Mouse (Mus musculus) CH12.LX (cell line): ENCODE measurements around the gene AW549877. TPM values are rescaled to one million over a fixed set of nuclear protein-coding genes. Genes with fewer than 3 reads are reported as not detected.
A peak's percentile ranks its signal among the peaks of the same experiment; 100 is the strongest.

Source experiments
- DNase-seq: peaks from one replicate; pipeline ENCODE4 v3.0.0-alpha.2; 2013; ENCODE audit errors: extremely low read depth
- H3K27ac ChIP-seq: 2 replicates; pipeline ENCODE4 v1.5.1; 2012; ENCODE audit warnings: low read depth, mild to moderate bottlenecking, control low read depth, moderate library complexity; ENCODE audit not compliant: insufficient read depth
- H3K27me3 ChIP-seq: replicated peaks from 2 replicates; pipeline ENCODE3; 2012; ENCODE audit warnings: inconsistent platforms
- H3K36me3 ChIP-seq, 2 experiments: replicated peaks in 1 of 2; 2 replicates each; pipeline versions ENCODE3 to v1.6.1; 2012; ENCODE audit warnings: inconsistent platforms in 1 of 2, low read length in 1 of 2, mild to moderate bottlenecking in 1 of 2, mixed read lengths in 1 of 2, moderate library complexity in 1 of 2; ENCODE audit not compliant: control insufficient read depth in 1 of 2, insufficient read depth in 1 of 2
- H3K4me1 ChIP-seq, 2 experiments: 2 replicates each; pipeline ENCODE4 v1.6.1; 2012; ENCODE audit warnings: inconsistent platforms in 1 of 2, moderate library complexity in 1 of 2; ENCODE audit not compliant: insufficient read depth in 2 of 2, control insufficient read depth in 1 of 2
- H3K4me2 ChIP-seq: 2 replicates; pipeline ENCODE4 v1.6.1; 2012; ENCODE audit warnings: low read depth, mild to moderate bottlenecking, control low read depth; ENCODE audit not compliant: poor library complexity, insufficient read depth, severe bottlenecking
- H3K4me3 ChIP-seq, 3 experiments: fragments of 150-350 bp in 1 of 3; sonication (generic) in 1 of 3; replicated peaks in 1 of 3; 2 replicates each; pipeline versions ENCODE3 to v1.5.1; 2011 to 2012; ENCODE audit warnings: low read depth in 2 of 3, low read length in 2 of 3, mild to moderate bottlenecking in 2 of 3, moderate library complexity in 2 of 3, control low read depth in 1 of 3, improper control_type of control experiment in 1 of 3, inconsistent platforms in 1 of 3, mixed read lengths in 1 of 3; ENCODE audit not compliant: poor library complexity in 1 of 3
- H3K79me2 ChIP-seq: replicated peaks from 2 replicates; pipeline ENCODE4 v1.6.1; 2012; ENCODE audit warnings: mild to moderate bottlenecking, moderate library complexity; ENCODE audit not compliant: control insufficient read depth, poor library complexity, insufficient read depth, severe bottlenecking; ENCODE audit errors: extremely low read depth
- H3K9ac ChIP-seq: 2 replicates; pipeline ENCODE4 v1.6.1; 2012; ENCODE audit warnings: low read depth, mild to moderate bottlenecking, control low read depth, moderate library complexity; ENCODE audit not compliant: insufficient read depth
- H3K9me3 ChIP-seq: replicated peaks from 2 replicates; pipeline ENCODE3; 2012; ENCODE audit warnings: low read length, inconsistent platforms, mixed read lengths
- BHLHE40 ChIP-seq: IDR thresholded peaks from 2 replicates; pipeline ENCODE4 v1.6.1; 2011; ENCODE audit warnings: mild to moderate bottlenecking, low read depth, low read length, improper control_type of control experiment
- CHD1 ChIP-seq: IDR thresholded peaks from 2 replicates; pipeline ENCODE4 v1.6.1; 2012; ENCODE audit warnings: low read depth, low read length, improper control_type of control experiment, inconsistent platforms
- CHD2 ChIP-seq: IDR thresholded peaks from 2 replicates; pipeline ENCODE4 v1.6.1; 2011; ENCODE audit warnings: low read length, improper control_type of control experiment
- CTCF ChIP-seq, 2 experiments: IDR thresholded peaks in 1 of 2; conservative IDR thresholded peaks in 1 of 2; 2 replicates each; pipeline ENCODE4 v1.5.1; 2011 to 2012; ENCODE audit warnings: low read depth in 2 of 2, low read length in 2 of 2, improper control_type of control experiment in 1 of 2, inconsistent platforms in 1 of 2, mild to moderate bottlenecking in 1 of 2, moderate library complexity in 1 of 2
- E2F4 ChIP-seq: IDR thresholded peaks from 2 replicates; pipeline ENCODE4 v1.6.1; 2011; ENCODE audit warnings: low read depth, low read length, improper control_type of control experiment; ENCODE audit not compliant: insufficient replicate concordance
- ELF1 ChIP-seq: IDR thresholded peaks from 2 replicates; pipeline ENCODE4 v1.6.1; 2014; ENCODE audit warnings: low read depth, mild to moderate bottlenecking, inconsistent platforms, low read length, improper control_type of control experiment
- EP300 ChIP-seq: IDR thresholded peaks from 2 replicates; pipeline ENCODE4 v1.6.1; 2011; ENCODE audit warnings: low read length, improper control_type of control experiment
- ETS1 ChIP-seq: conservative IDR thresholded peaks from 2 replicates; pipeline ENCODE4 v1.6.1; 2012; ENCODE audit warnings: low read depth, mild to moderate bottlenecking, inconsistent platforms, low read length, improper control_type of control experiment, moderate library complexity
- GABPA ChIP-seq: IDR thresholded peaks from 2 replicates; pipeline ENCODE4 v1.6.1; 2012; ENCODE audit warnings: low read depth, low read length, improper control_type of control experiment, inconsistent platforms; ENCODE audit not compliant: insufficient replicate concordance
- HCFC1 ChIP-seq: IDR thresholded peaks from 2 replicates; pipeline ENCODE4 v1.6.1; 2012; ENCODE audit warnings: low read depth, mild to moderate bottlenecking, inconsistent platforms, low read length, improper control_type of control experiment
- IRF4 ChIP-seq: IDR thresholded peaks from 2 replicates; pipeline ENCODE4 v1.6.1; 2014; ENCODE audit warnings: low read depth, mild to moderate bottlenecking, inconsistent platforms, low read length, improper control_type of control experiment
- JUN ChIP-seq: IDR thresholded peaks from 2 replicates; pipeline ENCODE4 v1.6.1; 2011; ENCODE audit warnings: low read depth, mild to moderate bottlenecking, low read length, improper control_type of control experiment, moderate library complexity; ENCODE audit not compliant: insufficient read depth
- JUND ChIP-seq: conservative IDR thresholded peaks from 2 replicates; pipeline ENCODE4 v1.6.1; 2011; ENCODE audit warnings: low read depth, low read length, improper control_type of control experiment
- KAT2A ChIP-seq: IDR thresholded peaks from 2 replicates; pipeline ENCODE4 v1.6.1; 2012; ENCODE audit warnings: low read length, improper control_type of control experiment, inconsistent platforms; ENCODE audit not compliant: insufficient replicate concordance
- MAFK ChIP-seq: IDR thresholded peaks from 2 replicates; pipeline ENCODE4 v1.6.1; 2011; ENCODE audit warnings: low read length, improper control_type of control experiment; ENCODE audit not compliant: insufficient replicate concordance
- MAX ChIP-seq: IDR thresholded peaks from 2 replicates; pipeline ENCODE4 v1.6.1; 2011; ENCODE audit warnings: low read length, improper control_type of control experiment
- MAZ ChIP-seq: IDR thresholded peaks from 2 replicates; pipeline ENCODE4 v1.6.1; 2012; ENCODE audit warnings: low read depth, mild to moderate bottlenecking, inconsistent platforms, low read length, improper control_type of control experiment, moderate library complexity
- MEF2A ChIP-seq: IDR thresholded peaks from 2 replicates; pipeline ENCODE4 v1.6.1; 2014; ENCODE audit warnings: low read depth, mild to moderate bottlenecking, inconsistent platforms, low read length, improper control_type of control experiment, borderline replicate concordance
- MXI1 ChIP-seq: IDR thresholded peaks from 2 replicates; pipeline ENCODE4 v1.6.1; 2011; ENCODE audit warnings: mild to moderate bottlenecking, low read depth, low read length, improper control_type of control experiment
- MYC ChIP-seq: IDR thresholded peaks from 2 replicates; pipeline ENCODE4 v1.6.1; 2011; ENCODE audit warnings: low read depth, mild to moderate bottlenecking, improper control_type of control experiment, low read length
- NELFE ChIP-seq: IDR thresholded peaks from 2 replicates; pipeline ENCODE4 v1.6.1; 2011; ENCODE audit warnings: low read depth, low read length, improper control_type of control experiment
- NRF1 ChIP-seq: IDR thresholded peaks from 2 replicates; pipeline ENCODE4 v1.6.1; 2014; ENCODE audit warnings: low read depth, mild to moderate bottlenecking, inconsistent platforms, low read length, improper control_type of control experiment, moderate library complexity
- PAX5 ChIP-seq: IDR thresholded peaks from 2 replicates; pipeline ENCODE4 v1.6.1; 2012; ENCODE audit warnings: low read length, inconsistent platforms, mixed read lengths
- POLR2A ChIP-seq: IDR thresholded peaks from 2 replicates; pipeline ENCODE4 v1.6.1; 2011; ENCODE audit warnings: low read depth, mild to moderate bottlenecking, improper control_type of control experiment, low read length
- POLR2AphosphoS2 ChIP-seq: IDR thresholded peaks from 2 replicates; pipeline ENCODE4 v1.6.1; 2011; ENCODE audit warnings: low read depth, low read length, improper control_type of control experiment
- RAD21 ChIP-seq: IDR thresholded peaks from 2 replicates; pipeline ENCODE4 v1.6.1; 2011; ENCODE audit warnings: low read depth, mild to moderate bottlenecking, low read length, improper control_type of control experiment, moderate library complexity
- RCOR1 ChIP-seq: conservative IDR thresholded peaks from 2 replicates; pipeline ENCODE4 v1.6.1; 2012; ENCODE audit warnings: low read depth, mild to moderate bottlenecking, inconsistent platforms, low read length, improper control_type of control experiment
- SIN3A ChIP-seq: IDR thresholded peaks from 2 replicates; pipeline ENCODE4 v1.6.1; 2012; ENCODE audit warnings: low read length, improper control_type of control experiment, inconsistent platforms
- SMC3 ChIP-seq: IDR thresholded peaks from 2 replicates; pipeline ENCODE4 v1.6.1; 2011; ENCODE audit warnings: low read depth, low read length, improper control_type of control experiment
- TBP ChIP-seq: conservative IDR thresholded peaks from 2 replicates; pipeline ENCODE4 v1.6.1; 2011; ENCODE audit warnings: low read depth, low read length, improper control_type of control experiment
- TCF12 ChIP-seq: IDR thresholded peaks from 2 replicates; pipeline ENCODE4 v1.6.1; 2014; ENCODE audit warnings: low read depth, mild to moderate bottlenecking, inconsistent platforms, low read length, improper control_type of control experiment
- UBTF ChIP-seq: IDR thresholded peaks from 2 replicates; pipeline ENCODE4 v1.6.1; 2012; ENCODE audit warnings: low read depth, mild to moderate bottlenecking, inconsistent platforms, low read length, improper control_type of control experiment, moderate library complexity
- USF1 ChIP-seq: IDR thresholded peaks from 2 replicates; pipeline ENCODE4 v1.6.1; 2014; ENCODE audit warnings: low read depth, mild to moderate bottlenecking, inconsistent platforms, low read length, improper control_type of control experiment
- USF2 ChIP-seq: conservative IDR thresholded peaks from 2 replicates; pipeline ENCODE4 v1.6.1; 2011; ENCODE audit warnings: low read depth, low read length, improper control_type of control experiment
- ZC3H11A ChIP-seq: IDR thresholded peaks from 2 replicates; pipeline ENCODE4 v1.6.1; 2012; ENCODE audit warnings: low read depth, mild to moderate bottlenecking, inconsistent platforms, low read length, improper control_type of control experiment
- ZKSCAN1 ChIP-seq: IDR thresholded peaks from 2 replicates; pipeline ENCODE4 v1.6.1; 2012; ENCODE audit warnings: low read depth, inconsistent platforms, low read length, improper control_type of control experiment, borderline replicate concordance
- ZMIZ1 ChIP-seq: IDR thresholded peaks from 2 replicates; pipeline ENCODE4 v1.6.1; 2012; ENCODE audit warnings: low read depth, mild to moderate bottlenecking, inconsistent platforms, low read length, improper control_type of control experiment
- dilution Hi-C: fragments of 300-500 bp; cut with MboI; formaldehyde crosslinking; loops from 2 replicates; pipeline ENCODE4 v1.14.3; 2020; ENCODE audit warnings: low sequenced_read_pairs; ENCODE audit not compliant: extremely low pct_unique_long_range_greater_than_20kb, extremely low pct_ligation_motif_present
- in situ Hi-C: fragments of 300-500 bp; cut with MboI; formaldehyde crosslinking; loops from 3 replicates; pipeline ENCODE4 v1.14.3; 2019; ENCODE audit warnings: low sequenced_read_pairs, low pct_ligation_motif_present, low pct_unique_long_range_greater_than_20kb, mixed read lengths
- polyA plus RNA-seq: library from polyadenylated mRNA; unstranded; fragments of >175 nt; gene quantifications from 2 replicates; pipeline ENCODE4 v1.2.1, GENCODE M21; 2012; ENCODE audit warnings: low read depth; ENCODE audit not compliant: insufficient read length
- total RNA-seq, 2 experiments: library from RNA; depleted of rRNA; stranded (reverse); fragments of 300-350 nt in 1 of 2; fragments of >200 nt in 1 of 2; gene quantifications; 2 replicates each; pipeline ENCODE4 v1.2.3; 2012 to 2014

Gene AW549877
- total and polyA plus RNA-seq, 3 experiments, result 6.0 to 13.2 (median 11.6) TPM

- Histone ChIP-seq H3K27me3 (no peaks in the 10 kb centered on the region), H3K79me2 (peaks cover 3% of the 10 kb centered on the region; the same call in 1 of the 2 replicates), H3K9ac (peak overlapping the region; percentile 53), H3K9me3 (no peaks in the 10 kb centered on the region), H3K36me3 (peaks cover 0 to 7% of the 10 kb centered on the region in 2 experiments), H3K4me1 (peaks cover 0 to 29% of the 10 kb centered on the region in 2 experiments; a peak in 2 of 4 replicates), H3K4me2 (peak overlapping the region; percentile 51), H3K4me3 (peak overlapping the region; percentile 66 to 79 (median 78)), H3K27ac (peak overlapping the region; percentile 47)
- dilution Hi-C loops (no loop called here), in situ Hi-C loops (loop anchor here (25.0 kb wide), 1 partner anchor 1085 kb away; the partner anchor contains the start of genes Card6 and Rpl37)
- peak; percentile 70 for DNase-seq
- TF ChIP-seq ELF1, result peak; percentile 34; the same call in 1 of the 2 replicates
- no peak; the same call in 1 of the 2 replicates for TF ChIP-seq TCF12
- TF ChIP-seq BHLHE40, result 0 out of 2 replicates have a peak, but pooled peaks have one; percentile 25
- 0 out of 2 replicates have a peak, but pooled peaks have one; percentile 11 for TF ChIP-seq MEF2A
- no peak for TF ChIP-seq POLR2AphosphoS2
- peak; percentile 34; the same call in 1 of the 2 replicates for TF ChIP-seq POLR2A
- no peak for TF ChIP-seq MAZ
- TF ChIP-seq USF2, result no peak
- 0 out of 2 replicates have a peak, but pooled peaks have one; percentile 28 for TF ChIP-seq CHD2
- TF ChIP-seq JUN, result no peak
- no peak for TF ChIP-seq MAFK
- no peak for TF ChIP-seq KAT2A
- TF ChIP-seq E2F4, result no peak
- TF ChIP-seq UBTF, result peak; percentile 93; the same call in 1 of the 2 replicates
- TF ChIP-seq HCFC1, result peak; percentile 42; the same call in 1 of the 2 replicates
- no peak for TF ChIP-seq ZKSCAN1
- peak in 1 of 2 experiments; percentile 28; a peak in 2 of 4 replicates for TF ChIP-seq CTCF (conservative IDR thresholded peaks at IDR 0.05 in 1 of 2, IDR thresholded peaks at IDR 0.05 in 1 of 2; ENCODE audit: low read depth in 2 of 2, low read length in 2 of 2)
- TF ChIP-seq JUND, result no peak
- TF ChIP-seq MAX, result peak; percentile 34; the same call in 1 of the 2 replicates
- no peak for TF ChIP-seq USF1
- peak; percentile 29; the same call in 1 of the 2 replicates for TF ChIP-seq EP300
- no peak for TF ChIP-seq MXI1
- no peak for TF ChIP-seq NRF1
- TF ChIP-seq SMC3, result no peak; the same call in 1 of the 2 replicates
- TF ChIP-seq MYC, result 0 out of 2 replicates have a peak, but pooled peaks have one; percentile 27
- TF ChIP-seq ZMIZ1, result peak; percentile 45; the same call in 1 of the 2 replicates
- TF ChIP-seq IRF4, result no peak
- TF ChIP-seq CHD1, result no peak
- 0 out of 2 replicates have a peak, but pooled peaks have one; percentile 25 for TF ChIP-seq TBP
- no peak for TF ChIP-seq RCOR1
- peak; percentile 34; the same call in 1 of the 2 replicates for TF ChIP-seq NELFE
- no peak; the same call in 1 of the 2 replicates for TF ChIP-seq ETS1
- TF ChIP-seq RAD21, result no peak
- no peak for TF ChIP-seq PAX5
- no peak for TF ChIP-seq ZC3H11A
- TF ChIP-seq GABPA, result no peak
- TF ChIP-seq SIN3A, result peak; percentile 86
These were observed 31.5 kb upstream of the AW549877 start for GRCm38 (mm10) chr15:4026831-4027584.
